Mouse (Mus musculus): ENCODE measurements at regions not wholly inside any gene's neighbourhood (a gene's known extent, or its start where the extent isn't known, plus 50 kb on each side); places are given as distances from the start of the nearest gene placed in this dataset.

DNA sequence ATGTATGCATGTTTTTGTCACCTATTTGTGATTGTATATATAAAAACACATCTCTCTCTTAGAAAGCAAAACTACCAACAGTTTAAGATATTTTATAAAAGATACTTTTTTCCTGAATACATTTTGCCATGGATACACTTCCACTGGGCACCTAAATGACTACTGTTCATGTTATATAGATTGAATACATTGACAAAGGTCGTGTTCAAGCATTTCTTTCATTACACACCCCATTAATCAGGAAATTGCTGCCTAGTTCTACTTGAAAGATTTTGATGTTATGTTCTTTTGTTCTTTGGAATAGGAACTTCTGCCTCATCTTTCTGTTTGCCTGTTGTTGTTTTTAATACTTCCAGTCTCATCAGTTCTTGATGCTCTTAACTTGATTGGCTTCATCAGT, 726.0 kb upstream of the Tmprss15 start:
- TF ChIP-seq CTCF (IDR thresholded peaks at IDR 0.05; ENCODE audit: low read depth, low read length): no peak
- no peak for TF ChIP-seq POLR2AphosphoS5 (IDR thresholded peaks at IDR 0.05; ENCODE audit: insufficient replicate concordance, low read depth, low read length)
- no peak for TF ChIP-seq TAL1 (conservative IDR thresholded peaks at IDR 0.05; ENCODE audit: low read depth, low read length)
